Mouse (Mus musculus): ENCODE data around the gene Pspn. TPM values are rescaled to one million over a fixed set of nuclear protein-coding genes. Genes with fewer than 3 reads are reported as not detected.

Gene Pspn
- not detected for polyA plus RNA-seq (2017; shearing (Covaris generic))

- ATAC-seq: no peak
Measured at GRCm38 (mm10) chr17:56999968-57000609, at the start of gene Pspn. TSS of gene Pspn (minus strand) at chr17:57000018.

GRCm38 (mm10) chr17:57048816-57049215 lies 49.0 kb upstream of the Pspn start:
- no peak for ATAC-seq

- no peak for ATAC-seq
Measured at GRCm38 (mm10) chr17:57047406-57047805, 47.6 kb upstream of the Pspn start.

GRCm38 (mm10) chr17:57041554-57041953 lies 41.7 kb upstream of the Pspn start, which contains the start of gene Slc25a41:
TSS of gene Slc25a41 (minus strand) at chr17:57041654.
- no peak for ATAC-seq

GRCm38 (mm10) chr17:57038978-57039377 lies 39.2 kb upstream of the Pspn start:
- ATAC-seq: no peak

- ATAC-seq: no peak
Measured at GRCm38 (mm10) chr17:57032854-57033253, 33.0 kb upstream of the Pspn start.

- ATAC-seq: peak; percentile 86
Measured at GRCm38 (mm10) chr17:57031661-57032420, 32.0 kb upstream of the Pspn start.

- ATAC-seq: no peak
Measured at GRCm38 (mm10) chr17:57030931-57031660, 31.3 kb upstream of the Pspn start, which contains the start of gene Khsrp. TSS of gene Khsrp (minus strand) at chr17:57031522.

GRCm38 (mm10) chr17:57029691-57030090 lies 29.9 kb upstream of the Pspn start:
- ATAC-seq: no peak

- no peak for ATAC-seq
Measured at GRCm38 (mm10) chr17:57027471-57027870, 27.7 kb upstream of the Pspn start.

GRCm38 (mm10) chr17:57020960-57021359 lies 21.1 kb upstream of the Pspn start:
- ATAC-seq: no peak

GRCm38 (mm10) chr17:57019693-57020092 lies 19.9 kb upstream of the Pspn start:
- no peak for ATAC-seq

- no peak for ATAC-seq
Measured at GRCm38 (mm10) chr17:57012245-57012795, 12.5 kb upstream of the Pspn start.

- ATAC-seq: peak; percentile 91
Measured at GRCm38 (mm10) chr17:57011236-57012141, 11.7 kb upstream of the Pspn start, which contains the start of the genes Gtf2f1 and Gm17949. TSS of gene Gtf2f1 (minus strand) at chr17:57011288. TSS of gene Gm17949 (plus strand) at chr17:57011469.

GRCm38 (mm10) chr17:57010911-57011235 lies 11.1 kb upstream of the Pspn start:
- peak; percentile 37 for ATAC-seq

GRCm38 (mm10) chr17:57007137-57007905 lies 7.5 kb upstream of the Pspn start:
- no peak for ATAC-seq

- ATAC-seq: no peak
Measured at GRCm38 (mm10) chr17:57003994-57004393, 4.2 kb upstream of the Pspn start.

GRCm38 (mm10) chr17:57001228-57001627 lies 1.4 kb upstream of the Pspn start:
- ATAC-seq: no peak

- no peak for ATAC-seq
Measured at GRCm38 (mm10) chr17:56999414-56999813, 404 bp downstream of the Pspn start.

- ATAC-seq: peak; percentile 100
Measured at GRCm38 (mm10) chr17:56997029-56997667, 2.7 kb downstream of the Pspn start, which contains the start of gene Alkbh7. TSS of gene Alkbh7 (plus strand) at chr17:56997339.

Measured in activated CD4-positive, CD25-positive, alpha-beta regulatory T cell, adult 4 months (primary cell).